Mouse (Mus musculus) MEL (cell line): ENCODE results near the gene Ilf2. TPM values are rescaled to one million over a fixed set of nuclear protein-coding genes. Genes with fewer than 3 reads are reported as not detected.
A peak's percentile ranks its signal among the peaks of the same experiment; 100 is the strongest.

Source experiments
- DNase-seq: peaks from one replicate; pipeline ENCODE4 v3.0.0; 2011; ENCODE audit warnings: low read depth, low spot score
- H3K27ac ChIP-seq: 2 replicates; pipeline ENCODE4 v1.5.1; 2012; ENCODE audit warnings: low read depth, mild to moderate bottlenecking, control low read depth, low read length, moderate library complexity; ENCODE audit not compliant: control insufficient read depth
- H3K27me3 ChIP-seq, 2 experiments: fragments of 150-350 bp in 1 of 2; sonication (generic) in 1 of 2; 2 replicates each; pipeline ENCODE4 v1.6.1; 2012; ENCODE audit warnings: low read length in 2 of 2, mild to moderate bottlenecking in 2 of 2, improper control_type of control experiment in 1 of 2, moderate library complexity in 1 of 2; ENCODE audit not compliant: insufficient read depth in 2 of 2, control insufficient read depth in 1 of 2
- H3K36me3 ChIP-seq, 2 experiments: 2 replicates each; pipeline ENCODE4 v1.6.1; 2012 to 2014; ENCODE audit warnings: low read length in 2 of 2, improper control_type of control experiment in 1 of 2, inconsistent platforms in 1 of 2, mild to moderate bottlenecking in 1 of 2; ENCODE audit not compliant: insufficient read depth in 2 of 2, control insufficient read depth in 1 of 2
- H3K4me1 ChIP-seq, 2 experiments: fragments of 150-350 bp in 1 of 2; sonication (generic) in 1 of 2; 2 replicates each; pipeline ENCODE4 v1.6.1; 2012; ENCODE audit warnings: low read length in 2 of 2, improper control_type of control experiment in 1 of 2, mild to moderate bottlenecking in 1 of 2; ENCODE audit not compliant: insufficient read depth in 2 of 2, control insufficient read depth in 1 of 2
- H3K4me3 ChIP-seq, 2 experiments: fragments of 150-350 bp in 1 of 2; sonication (generic) in 1 of 2; 2 replicates each; pipeline ENCODE4 v1.5.1; 2012; ENCODE audit warnings: low read depth in 2 of 2, low read length in 2 of 2, mild to moderate bottlenecking in 2 of 2, moderate library complexity in 2 of 2, control low read depth in 1 of 2, improper control_type of control experiment in 1 of 2; ENCODE audit not compliant: control insufficient read depth in 1 of 2, insufficient read depth in 1 of 2
- H3K79me2 ChIP-seq: 2 replicates; pipeline ENCODE4 v1.6.1; 2012; ENCODE audit warnings: mild to moderate bottlenecking, low read length, moderate library complexity; ENCODE audit not compliant: control insufficient read depth, poor library complexity, insufficient read depth
- H3K9ac ChIP-seq: 2 replicates; pipeline ENCODE4 v1.6.1; 2012; ENCODE audit warnings: low read depth, mild to moderate bottlenecking, control low read depth, low read length, moderate library complexity; ENCODE audit not compliant: control insufficient read depth, poor library complexity, severe bottlenecking
- H3K9me3 ChIP-seq: fragments of 150-350 bp; sonication (generic); replicated peaks from 2 replicates; pipeline ENCODE4 v1.6.1; 2012; ENCODE audit warnings: mild to moderate bottlenecking, low read length, improper control_type of control experiment, moderate library complexity; ENCODE audit not compliant: insufficient read depth
- BHLHE40 ChIP-seq: IDR thresholded peaks from 2 replicates; pipeline ENCODE4 v1.6.1; 2012; ENCODE audit warnings: low read depth, mild to moderate bottlenecking, inconsistent platforms, low read length, improper control_type of control experiment, borderline replicate concordance
- CHD1 ChIP-seq: IDR thresholded peaks from 2 replicates; pipeline ENCODE4 v1.6.1; 2012; ENCODE audit warnings: low read depth, mild to moderate bottlenecking, inconsistent platforms, low read length, improper control_type of control experiment
- CHD2 ChIP-seq: IDR thresholded peaks from 2 replicates; pipeline ENCODE4 v1.6.1; 2011; ENCODE audit warnings: low read length, improper control_type of control experiment
- CTCF ChIP-seq, 3 experiments: IDR thresholded peaks in 2 of 3; conservative IDR thresholded peaks in 1 of 3; 2 replicates each; pipeline ENCODE4 v1.5.1; 2011 to 2012; ENCODE audit warnings: low read length in 3 of 3, low read depth in 2 of 3, mild to moderate bottlenecking in 2 of 3, improper control_type of control experiment in 1 of 3, inconsistent platforms in 1 of 3, mixed read lengths in 1 of 3, moderate library complexity in 1 of 3; ENCODE audit not compliant: control insufficient read depth in 1 of 3, insufficient read depth in 1 of 3, poor library complexity in 1 of 3, severe bottlenecking in 1 of 3
- ELF1 ChIP-seq: IDR thresholded peaks from 2 replicates; pipeline ENCODE4 v1.6.1; 2014; ENCODE audit warnings: low read depth, mild to moderate bottlenecking, inconsistent platforms, low read length, improper control_type of control experiment, moderate library complexity
- ETS1 ChIP-seq: IDR thresholded peaks from 2 replicates; pipeline ENCODE4 v1.6.1; 2012; ENCODE audit warnings: low read depth, mild to moderate bottlenecking, inconsistent platforms, low read length, improper control_type of control experiment, moderate library complexity
- HCFC1 ChIP-seq: IDR thresholded peaks from 2 replicates; pipeline ENCODE4 v1.6.1; 2012; ENCODE audit warnings: low read depth, mild to moderate bottlenecking, inconsistent platforms, low read length, improper control_type of control experiment, moderate library complexity
- KAT2A ChIP-seq: conservative IDR thresholded peaks from 2 replicates; pipeline ENCODE4 v1.6.1; 2012; ENCODE audit warnings: low read depth, low read length, improper control_type of control experiment, inconsistent platforms
- MAX ChIP-seq: IDR thresholded peaks from 2 replicates; pipeline ENCODE4 v1.6.1; 2011; ENCODE audit warnings: low read length, improper control_type of control experiment
- MAZ ChIP-seq: IDR thresholded peaks from 2 replicates; pipeline ENCODE4 v1.6.1; 2012; ENCODE audit warnings: low read depth, mild to moderate bottlenecking, inconsistent platforms, low read length, improper control_type of control experiment
- MEF2A ChIP-seq: IDR thresholded peaks from 2 replicates; pipeline ENCODE4 v1.6.1; 2014; ENCODE audit warnings: low read depth, mild to moderate bottlenecking, inconsistent platforms, low read length, improper control_type of control experiment; ENCODE audit not compliant: poor library complexity, insufficient replicate concordance, severe bottlenecking; ENCODE audit errors: extremely low read depth
- MXI1 ChIP-seq: IDR thresholded peaks from 2 replicates; pipeline ENCODE4 v1.6.1; 2011; ENCODE audit warnings: mild to moderate bottlenecking, low read depth, low read length, improper control_type of control experiment
- MYC ChIP-seq: IDR thresholded peaks from 2 replicates; pipeline ENCODE4 v1.6.1; 2011; ENCODE audit warnings: low read depth, mild to moderate bottlenecking, low read length, improper control_type of control experiment, moderate library complexity
- NELFE ChIP-seq: IDR thresholded peaks from 2 replicates; pipeline ENCODE4 v1.6.1; 2011; ENCODE audit warnings: low read depth, low read length, improper control_type of control experiment
- POLR2A ChIP-seq, 2 experiments: IDR thresholded peaks; 2 replicates each; pipeline ENCODE4 v1.6.1; 2011 to 2012; ENCODE audit warnings: low read length in 2 of 2, mild to moderate bottlenecking in 2 of 2, control low read depth in 1 of 2, improper control_type of control experiment in 1 of 2, low read depth in 1 of 2, moderate library complexity in 1 of 2; ENCODE audit not compliant: control insufficient read depth in 1 of 2, insufficient read depth in 1 of 2, poor library complexity in 1 of 2
- POLR2AphosphoS2 ChIP-seq: IDR thresholded peaks from 2 replicates; pipeline ENCODE4 v1.6.1; 2011; ENCODE audit warnings: low read length, improper control_type of control experiment
- POLR2AphosphoS5 ChIP-seq: IDR thresholded peaks from 2 replicates; pipeline ENCODE4 v1.6.1; 2012; ENCODE audit warnings: low read depth, borderline replicate concordance, mild to moderate bottlenecking, inconsistent platforms, low read length, moderate library complexity, mixed read lengths
- RCOR1 ChIP-seq: IDR thresholded peaks from 2 replicates; pipeline ENCODE4 v1.6.1; 2012; ENCODE audit warnings: low read depth, mild to moderate bottlenecking, inconsistent platforms, low read length, improper control_type of control experiment
- SIN3A ChIP-seq: IDR thresholded peaks from 2 replicates; pipeline ENCODE4 v1.6.1; 2012; ENCODE audit warnings: low read length, improper control_type of control experiment, inconsistent platforms
- SMC3 ChIP-seq: IDR thresholded peaks from 2 replicates; pipeline ENCODE4 v1.6.1; 2011; ENCODE audit warnings: low read depth, low read length, improper control_type of control experiment
- TAL1 ChIP-seq: IDR thresholded peaks from 2 replicates; pipeline ENCODE4 v1.6.1; 2012; ENCODE audit warnings: mild to moderate bottlenecking, inconsistent platforms, low read length, moderate library complexity, mixed read lengths
- TBP ChIP-seq: IDR thresholded peaks from 2 replicates; pipeline ENCODE4 v1.8.0; 2011; ENCODE audit warnings: low read depth, low read length, improper control_type of control experiment
- TCF12 ChIP-seq: IDR thresholded peaks from 2 replicates; pipeline ENCODE4 v1.6.1; 2014; ENCODE audit warnings: low read depth, mild to moderate bottlenecking, inconsistent platforms, low read length, improper control_type of control experiment, moderate library complexity
- UBTF ChIP-seq: IDR thresholded peaks from 2 replicates; pipeline ENCODE4 v1.6.1; 2012; ENCODE audit warnings: low read depth, mild to moderate bottlenecking, inconsistent platforms, low read length, improper control_type of control experiment, moderate library complexity, borderline replicate concordance; ENCODE audit not compliant: insufficient read depth
- USF1 ChIP-seq: IDR thresholded peaks from 2 replicates; pipeline ENCODE4 v1.6.1; 2014; ENCODE audit warnings: low read depth, mild to moderate bottlenecking, inconsistent platforms, low read length, improper control_type of control experiment, moderate library complexity
- ZC3H11A ChIP-seq: IDR thresholded peaks from 2 replicates; pipeline ENCODE4 v1.6.1; 2012; ENCODE audit warnings: low read depth, mild to moderate bottlenecking, inconsistent platforms, low read length, improper control_type of control experiment
- ZMIZ1 ChIP-seq: IDR thresholded peaks from 2 replicates; pipeline ENCODE4 v1.6.1; 2012; ENCODE audit warnings: low read depth, mild to moderate bottlenecking, inconsistent platforms, low read length, improper control_type of control experiment, moderate library complexity
- polyA plus RNA-seq, 2 experiments: library from polyadenylated mRNA; stranded (reverse) in 1 of 2; unstranded in 1 of 2; fragments of >175 nt in 1 of 2; fragments of >200 nt in 1 of 2; gene quantifications; 2 replicates each; pipeline versions ENCODE4 v1.2.1 to v1.2.4; 2012; ENCODE audit warnings: low replicate concordance in 2 of 2, low read depth in 1 of 2; ENCODE audit not compliant: insufficient read length in 2 of 2, insufficient read depth in 1 of 2, missing spikeins in 1 of 2
- total RNA-seq: library from RNA; depleted of rRNA; stranded (reverse); fragments of 300-350 nt; gene quantifications from 2 replicates; pipeline ENCODE4 v1.2.3, GENCODE M21; 2012

Ilf2 gene
- total and polyA plus RNA-seq, 3 experiments, result 107 to 223 (median 175) TPM

GRCm38 (mm10) chr3:90490696-90491256 is 14.8 kb downstream of the Ilf2 start, which contains the start of gene Snapin:
Gene Snapin, minus strand, starts transcription at chr3:90491033.
- peak within 1 kb of the TSS; percentile 70 to 79 for H3K4me3 ChIP-seq
- peak within 1 kb of the TSS; percentile 78 for H3K27ac ChIP-seq
- peak within 1 kb of the TSS; percentile 87 for H3K9ac ChIP-seq
- DNase-seq, result peak; percentile 99
- peaks cover 11 to 12% of the 10 kb centered on the region in 2 experiments for H3K36me3 ChIP-seq
- H3K79me2 ChIP-seq, result peaks cover 4% of the 10 kb centered on the region
- no peaks in the 10 kb centered on the region for H3K9me3 ChIP-seq
- TF ChIP-seq UBTF, result no peak
- TF ChIP-seq MAZ, result 0 out of 2 replicates have a peak, but pooled peaks have one; percentile 17
- no peak for TF ChIP-seq ZC3H11A
- TF ChIP-seq POLR2AphosphoS2, result peak; percentile 96
- peak; percentile 86 for TF ChIP-seq KAT2A
- peak; percentile 26; the same call in 1 of the 2 replicates for TF ChIP-seq ETS1
- peak; percentile 90 for TF ChIP-seq ZMIZ1
- peak; percentile 17; the same call in 1 of the 2 replicates for TF ChIP-seq SMC3
- TF ChIP-seq HCFC1, result peak; percentile 95
- peak; percentile 93; the same call in 1 of the 2 replicates for TF ChIP-seq MYC
- peak; percentile 53 for TF ChIP-seq ELF1
- peak; percentile 69 for TF ChIP-seq TBP
- TF ChIP-seq MXI1, result peak; percentile 81
- peak; percentile 94 to 97 for TF ChIP-seq POLR2A (IDR thresholded peaks at IDR 0.05; ENCODE audit: control insufficient read depth in 1 of 2, insufficient read depth in 1 of 2, low read depth in 1 of 2, low read length in 2 of 2, poor library complexity in 1 of 2)
- peak; percentile 58; the same call in 1 of the 2 replicates for TF ChIP-seq USF1
- no peak for TF ChIP-seq CHD1
- TF ChIP-seq BHLHE40, result peak; percentile 93
- no peak for TF ChIP-seq POLR2AphosphoS5
- TF ChIP-seq MAX, result peak; percentile 63; the same call in 1 of the 2 replicates
- TF ChIP-seq MEF2A, result no peak
- peak; percentile 99 for TF ChIP-seq NELFE
- peak; percentile 56; the same call in 1 of the 2 replicates for TF ChIP-seq TCF12
- peak; percentile 40 for TF ChIP-seq RCOR1
- TF ChIP-seq CHD2, result peak; percentile 93
- TF ChIP-seq SIN3A, result peak; percentile 91
- TF ChIP-seq CTCF (IDR thresholded peaks at IDR 0.05 in 2 of 3, conservative IDR thresholded peaks at IDR 0.05 in 1 of 3; ENCODE audit: control insufficient read depth in 1 of 3, insufficient read depth in 1 of 3, low read depth in 2 of 3, low read length in 3 of 3, poor library complexity in 1 of 3, severe bottlenecking in 1 of 3), result peak; percentile 37 to 82 (median 81); a peak in 5 of 6 replicates
- no peak for TF ChIP-seq TAL1
- peaks cover 3 to 11% of the 10 kb centered on the region in 2 experiments; a peak in 2 of 4 replicates for H3K4me1 ChIP-seq
- H3K27me3 ChIP-seq, result no peaks in the 10 kb centered on the region
